8 mouse cellular contexts compared by ENCODE assay signal in genomic region chr4:97751483-97752251, GRCm38 (mm10). TPM values are rescaled to one million over a fixed set of nuclear protein-coding genes. Genes with fewer than 3 reads are reported as not detected.
DNase-seq lines count a peak whose midpoint lies in the region; ATAC-seq and TF ChIP-seq lines count a peak whose summit lies in the region.

No protein-coding gene starts in this region.

- peaks cover 79% of the 10 kb centered on the region for H3K27me3 ChIP-seq in E14TG2a.4 (ENCODE audit: insufficient read depth, low read length)
- no peaks in the 10 kb centered on the region for H3K27me3 ChIP-seq in heart, embryonic 15.5 days
- H3K27me3 ChIP-seq in kidney, embryonic 16.5 days (ENCODE audit: insufficient read depth, low read length): peaks cover 32% of the 10 kb centered on the region

- TF ChIP-seq CTCF in E14TG2a.4 (conservative IDR thresholded peaks at IDR 0.05; ENCODE audit: low read length): no peak

- peak overlapping the region; percentile 74 for H3K9ac ChIP-seq in heart, embryonic 15.5 days
- H3K9ac ChIP-seq in kidney, embryonic 16.5 days (replicated peaks; ENCODE audit: low read length): peak overlapping the region; percentile 76

- peak; percentile 77 for ATAC-seq in erythroblast, adult 5-6 weeks (replicated peaks; ENCODE audit: low FRiP score, poor library complexity, severe bottlenecking)
- ATAC-seq in heart, embryonic 15.5 days (replicated peaks; ENCODE audit: insufficient number of reproducible peaks, insufficient read depth, low FRiP score, low read depth): peak; percentile 78
- ATAC-seq in kidney, embryonic 16.5 days (ENCODE audit: low FRiP score, low TSS enrichment): peak; percentile 87

- H3K4me2 ChIP-seq in heart, embryonic 15.5 days: peak overlapping the region; percentile 86
- peak overlapping the region; percentile 92 for H3K4me2 ChIP-seq in kidney, embryonic 16.5 days (replicated peaks; ENCODE audit: low read depth, low read length)

- under 1% methylated on average over 40 of the region's 40 CpGs for WGBS in heart, embryonic 15.5 days
- under 1% methylated on average over 40 of the region's 40 CpGs for WGBS in kidney, embryonic 16.5 days

- no peaks in the 10 kb centered on the region for H3K36me3 ChIP-seq in E14TG2a.4 (ENCODE audit: insufficient read depth, low read length)
- H3K36me3 ChIP-seq in heart, embryonic 15.5 days: no peaks in the 10 kb centered on the region
- H3K36me3 ChIP-seq in kidney, embryonic 16.5 days (ENCODE audit: insufficient read depth, low read length): no peaks in the 10 kb centered on the region

- H3K9me3 ChIP-seq in E14TG2a.4 (ENCODE audit: low read length): no peaks in the 10 kb centered on the region
- no peaks in the 10 kb centered on the region for H3K9me3 ChIP-seq in heart, embryonic 15.5 days (replicated peaks)
- H3K9me3 ChIP-seq in kidney, embryonic 16.5 days (ENCODE audit: low read length): no peaks in the 10 kb centered on the region

- peak overlapping the region; percentile 94 for H3K27ac ChIP-seq in heart, embryonic 15.5 days
- peak overlapping the region; percentile 86 for H3K27ac ChIP-seq in kidney, embryonic 16.5 days (ENCODE audit: low read length)

- H3K4me3 ChIP-seq in E14TG2a.4 (replicated peaks; ENCODE audit: low read length): peak overlapping the region; percentile 63
- peak overlapping the region; percentile 56 for H3K4me3 ChIP-seq in heart, embryonic 15.5 days
- peak overlapping the region; percentile 58 for H3K4me3 ChIP-seq in kidney, embryonic 16.5 days (ENCODE audit: low read length)

- DNase-seq in adipocyte (ENCODE audit: low spot score): peak; percentile 62
- DNase-seq in lung, postnatal 25 days (ENCODE audit: low spot score): peak; percentile 81
- peak; percentile 58 for DNase-seq in retina, embryonic 14.5 days (ENCODE audit: low spot score)
- DNase-seq in urinary bladder, postnatal 4 days (ENCODE audit: low spot score in 2 of 2): peak; percentile 59 to 71

- H3K4me1 ChIP-seq in E14TG2a.4 (replicated peaks; ENCODE audit: low read depth, low read length): peaks cover 20% of the 10 kb centered on the region
- peaks cover 30% of the 10 kb centered on the region for H3K4me1 ChIP-seq in heart, embryonic 15.5 days (replicated peaks)
- H3K4me1 ChIP-seq in kidney, embryonic 16.5 days (ENCODE audit: insufficient read depth, low read length): peaks cover 9% of the 10 kb centered on the region; the same call in 1 of the 2 replicates

RNA-seq across cellular contexts. Expression of gene Nfia, which starts 20.9 kb away (rescaled TPM):
- 19.6 and 21.3 TPM in 2 replicates for total RNA-seq in erythroblast, adult 5-6 weeks (2015; ENCODE audit: low replicate concordance)
- 4.7 and 12.0 TPM in 2 replicates for total RNA-seq in erythroblast, adult 5-6 weeks (2017; ENCODE audit: low replicate concordance)
- polyA plus RNA-seq in heart, embryonic 15.5 days (2015; fragmentation: Nextera tagmentation; extraction: Ambion mirVana): 46.8 and 47.9 TPM in 2 replicates
- polyA plus RNA-seq in kidney, embryonic 16.5 days (2015; fragmentation: Nextera tagmentation; extraction: Ambion mirVana): 19.9 and 25.0 TPM in 2 replicates

RNA-seq across cellular contexts. Expression of gene E130114P18Rik, which starts 26.2 kb away (rescaled TPM):
- not detected in 2 replicates for total RNA-seq in erythroblast, adult 5-6 weeks (2015; ENCODE audit: low replicate concordance)
- not detected in 2 replicates for total RNA-seq in erythroblast, adult 5-6 weeks (2017; ENCODE audit: low replicate concordance)
- 0.25 and 0.30 TPM in 2 replicates for polyA plus RNA-seq in heart, embryonic 15.5 days (2015; fragmentation: Nextera tagmentation; extraction: Ambion mirVana)
- 0.54 and 0.58 TPM in 2 replicates for polyA plus RNA-seq in kidney, embryonic 16.5 days (2015; fragmentation: Nextera tagmentation; extraction: Ambion mirVana)

Comparison
In these comparisons a context has a peak if more than half of its experiments do, and no peak if none do; other contexts are left out.
1. Peak in every context shown above with its lines: DNase-seq, ATAC-seq, H3K4me3 ChIP-seq and H3K27ac ChIP-seq.